16 mouse cellular contexts compared by ENCODE assay signal in genomic region chr5:130510516-130510915, GRCm38 (mm10).
"Had no signal": no experiment of that assay in that cellular context is flagged by ENCODE, and none has a peak within 500 bp of the region (broad histone marks: within the 10 kb centered on the region; RNA-seq: fewer than 3 reads in every experiment).

No protein-coding gene starts in this region.

- DNase-seq: heart, postnatal 10 days; heart, postnatal 14 days; heart, postnatal 36 days; heart, postnatal 4 days; kidney, adult 11 months; kidney, adult 18-20 months; kidney, adult 2 months; kidney, adult 8-10 months; kidney, adult 9 months; kidney, postnatal 10 days; kidney, postnatal 14 days; kidney, postnatal 25 days; kidney, postnatal 36 days; kidney, postnatal 4 days; layer of hippocampus, adult 9-11 months; layer of hippocampus, postnatal 36 days had no signal
